Mouse (Mus musculus) kidney, adult 2 months (tissue): Measurements from ENCODE around the gene Gck.

ENCODE experiments used
- CTCF ChIP-seq: fragments of 200-500 bp; conservative IDR thresholded peaks from 2 replicates; pipeline ENCODE4 v1.5.1; 2011; ENCODE audit warnings: low read depth, mild to moderate bottlenecking, control low read depth, low read length, moderate library complexity, mixed read lengths; ENCODE audit not compliant: insufficient read depth, insufficient read length
- POLR2A ChIP-seq: fragments of 200-500 bp; IDR thresholded peaks from one replicate; pipeline ENCODE4 v1.6.1; 2011; ENCODE audit warnings: low read depth, low read length, control low read depth

DNA sequence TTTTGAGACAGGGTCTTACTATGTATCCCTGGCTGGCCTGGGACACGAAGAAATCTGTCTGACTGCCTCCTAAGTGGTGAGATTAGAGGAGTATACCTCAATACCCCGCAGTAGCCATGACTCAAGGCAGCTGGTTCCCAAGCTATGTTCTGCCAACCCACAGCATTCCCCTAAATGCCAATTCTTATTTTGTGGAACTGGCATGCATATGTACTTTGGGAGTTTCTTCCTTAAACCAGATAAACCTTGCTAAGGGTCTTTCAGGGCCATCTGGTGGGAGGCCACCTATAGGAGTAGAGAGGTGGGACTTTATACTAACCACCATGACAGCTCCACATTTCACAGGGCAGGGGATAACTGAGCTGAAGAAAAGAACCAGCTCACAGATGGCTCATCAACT lies 46.0 kb downstream of the Gck start:
- no peak for TF ChIP-seq CTCF
- TF ChIP-seq POLR2A = no peak
